8 mouse cellular contexts compared by ENCODE assay signal in the genomic region with DNA sequence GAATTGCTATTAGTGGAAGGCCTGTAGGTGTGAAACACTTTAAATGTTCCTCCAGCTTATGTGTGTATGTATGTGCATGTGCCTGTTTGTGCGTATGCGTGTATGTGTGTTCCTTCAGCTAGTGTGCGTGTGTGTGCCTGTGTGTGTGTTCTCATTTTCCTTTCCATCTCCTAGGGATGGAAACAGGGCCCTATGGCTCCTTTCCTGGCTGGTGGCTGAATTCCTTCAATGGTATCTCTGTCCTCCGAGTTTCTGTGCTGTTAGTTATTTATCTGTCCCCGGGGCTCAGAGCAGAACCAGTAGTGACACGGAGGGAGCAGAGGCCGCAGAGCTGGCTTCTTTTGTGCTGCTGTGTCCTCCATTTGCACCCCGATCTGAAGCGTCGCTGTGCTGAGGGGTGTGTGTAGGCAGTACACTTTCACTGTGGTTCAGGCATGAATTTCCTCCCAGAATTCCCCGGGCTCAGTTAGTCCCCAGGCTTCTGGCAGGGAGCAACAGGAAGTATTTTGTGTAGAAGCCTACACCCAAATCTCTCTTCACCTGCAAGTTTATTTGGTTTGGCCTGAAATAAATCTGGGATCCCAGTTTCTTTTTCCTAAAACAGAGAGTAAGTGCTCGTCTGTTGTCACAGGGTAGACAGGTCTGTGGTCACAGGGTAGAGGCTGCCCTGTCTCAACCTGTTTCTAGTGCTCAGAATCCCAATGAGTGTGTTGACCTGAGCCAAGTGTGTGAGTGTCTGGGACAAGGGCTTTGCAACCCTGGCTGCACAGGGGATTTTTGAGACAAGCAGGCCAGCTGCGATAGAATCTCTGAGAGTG. TPM values are rescaled to one million over a fixed set of nuclear protein-coding genes. Genes with fewer than 3 reads are reported as not detected.
A peak's percentile ranks its signal among the peaks of the same experiment; 100 is the strongest.
DNase-seq lines count a peak whose midpoint lies in the region; ATAC-seq lines count a peak whose summit lies in the region.
"Had no signal": no experiment of that assay in that cellular context is flagged by ENCODE, and none has a peak within 500 bp of the region (broad histone marks: within the 10 kb centered on the region; RNA-seq: fewer than 3 reads in every experiment).

No protein-coding gene starts in this region.

- H3K36me3 ChIP-seq in limb, embryonic 12.5 days = peaks cover 15% of the 10 kb centered on the region
- H3K36me3 ChIP-seq in stomach, embryonic 14.5 days (ENCODE audit: control insufficient read depth, insufficient read depth, low read length) = no peaks in the 10 kb centered on the region

- DNase-seq in heart, postnatal 14 days = peak; percentile 27 to 43
- DNase-seq in gastrocnemius, postnatal 4 days (ENCODE audit: low spot score in 2 of 2) = no peak
- DNase-seq in right cerebral cortex, postnatal 4 days = no peak

- 68% methylated on average over 13 of the region's 13 CpGs for WGBS in limb, embryonic 12.5 days
- 52% methylated on average over 13 of the region's 13 CpGs for WGBS in stomach, embryonic 14.5 days

- H3K27me3 ChIP-seq in limb, embryonic 12.5 days = no peaks in the 10 kb centered on the region
- H3K27me3 ChIP-seq in stomach, embryonic 14.5 days (ENCODE audit: control insufficient read depth, insufficient read depth, low read length) = no peaks in the 10 kb centered on the region

- H3K4me2 ChIP-seq in limb, embryonic 12.5 days = no peak overlapping the region
- no peak overlapping the region for H3K4me2 ChIP-seq in stomach, embryonic 14.5 days (replicated peaks; ENCODE audit: low read depth, low read length)

- peak; percentile 71 for ATAC-seq in CD4-positive, CD25-positive, alpha-beta regulatory T cell, adult 4 months
- ATAC-seq in limb, embryonic 12.5 days (ENCODE audit: insufficient number of reproducible peaks, insufficient read depth, low FRiP score, low TSS enrichment, low read depth) = no peak
- no peak for ATAC-seq in stomach, embryonic 14.5 days (ENCODE audit: insufficient number of reproducible peaks, insufficient read depth, low FRiP score, low read depth)

- peak overlapping the region; percentile 59 for H3K27ac ChIP-seq in brown adipose tissue, adult 24 weeks (replicated peaks; ENCODE audit: low read depth, low read length)
- H3K27ac ChIP-seq in limb, embryonic 12.5 days = peak overlapping the region; percentile 46
- H3K27ac ChIP-seq in stomach, embryonic 14.5 days (ENCODE audit: low read length) = peak overlapping the region; percentile 48

- H3K9ac ChIP-seq in limb, embryonic 12.5 days (replicated peaks) = no peak overlapping the region; the same call in 1 of the 2 replicates
- no peak overlapping the region for H3K9ac ChIP-seq in stomach, embryonic 14.5 days (replicated peaks; ENCODE audit: low read depth, low read length)

- H3K4me1 ChIP-seq in brown adipose tissue, adult 24 weeks (ENCODE audit: control insufficient read depth, insufficient read depth, insufficient read length, low read length) = peaks cover 33% of the 10 kb centered on the region
- peaks cover 47% of the 10 kb centered on the region for H3K4me1 ChIP-seq in limb, embryonic 12.5 days (replicated peaks)
- H3K4me1 ChIP-seq in stomach, embryonic 14.5 days (ENCODE audit: control insufficient read depth, insufficient read depth, low read length) = peaks cover 38% of the 10 kb centered on the region
- H3K4me1 ChIP-seq: megakaryocyte, embryonic 14.5 days had no signal

- intact Hi-C loops in heart, postnatal 14 days (cut with DNase I) = no loop called here

- peaks cover 3% of the 10 kb centered on the region; the same call in 1 of the 2 replicates for H3K9me3 ChIP-seq in limb, embryonic 12.5 days
- no peaks in the 10 kb centered on the region for H3K9me3 ChIP-seq in stomach, embryonic 14.5 days (ENCODE audit: control insufficient read depth, low read depth, low read length)

- no peak overlapping the region for H3K4me3 ChIP-seq in brown adipose tissue, adult 24 weeks (ENCODE audit: insufficient read depth, low read depth, low read length)
- H3K4me3 ChIP-seq in limb, embryonic 12.5 days (replicated peaks) = no peak overlapping the region
- no peak overlapping the region for H3K4me3 ChIP-seq in stomach, embryonic 14.5 days (ENCODE audit: low read depth, low read length)
- H3K4me3 ChIP-seq: megakaryocyte, embryonic 14.5 days had no signal

RNA-seq across cellular contexts. Expression of a gene that starts 15.7 kb away (rescaled TPM):
- 10 to 100 TPM; 13.7 to 17.3 TPM for polyA plus RNA-seq in CD4-positive, CD25-positive, alpha-beta regulatory T cell, adult 4 months (2017; shearing (Covaris generic))
- polyA plus RNA-seq in brown adipose tissue, adult 24 weeks (2012; ENCODE audit: insufficient read depth, insufficient read length, missing spikeins) = 19.0 and 19.3 TPM in 2 replicates
- total RNA-seq in heart, postnatal 14 days (2021) = 10 to 100 TPM; 28.3 to 28.7 TPM
- polyA plus RNA-seq in limb, embryonic 12.5 days (2016; fragmentation: Nextera tagmentation; extraction: Ambion mirVana) = 15.4 and 16.6 TPM in 2 replicates
- 21.3 and 22.8 TPM in 2 replicates for polyA plus RNA-seq in stomach, embryonic 14.5 days (2014; fragmentation: Nextera tagmentation; extraction: Ambion mirVana)
- 10 to 100 TPM; 44.5 to 48.0 TPM for total RNA-seq in gastrocnemius, postnatal 4 days (2021)

Comparison
In these comparisons a context has a peak if more than half of its experiments do, and no peak if none do; other contexts are left out.
1. DNase-seq: peak in heart, postnatal 14 days (2 of 2); none in gastrocnemius, postnatal 4 days (0 of 2) and right cerebral cortex, postnatal 4 days (single experiment).
2. Peak in every context shown above with its lines, with median percentiles within 50 percentile points of each other: H3K27ac ChIP-seq.